Mouse (Mus musculus): ENCODE data around the gene Cdc25a.

Cdc25a gene

DNA sequence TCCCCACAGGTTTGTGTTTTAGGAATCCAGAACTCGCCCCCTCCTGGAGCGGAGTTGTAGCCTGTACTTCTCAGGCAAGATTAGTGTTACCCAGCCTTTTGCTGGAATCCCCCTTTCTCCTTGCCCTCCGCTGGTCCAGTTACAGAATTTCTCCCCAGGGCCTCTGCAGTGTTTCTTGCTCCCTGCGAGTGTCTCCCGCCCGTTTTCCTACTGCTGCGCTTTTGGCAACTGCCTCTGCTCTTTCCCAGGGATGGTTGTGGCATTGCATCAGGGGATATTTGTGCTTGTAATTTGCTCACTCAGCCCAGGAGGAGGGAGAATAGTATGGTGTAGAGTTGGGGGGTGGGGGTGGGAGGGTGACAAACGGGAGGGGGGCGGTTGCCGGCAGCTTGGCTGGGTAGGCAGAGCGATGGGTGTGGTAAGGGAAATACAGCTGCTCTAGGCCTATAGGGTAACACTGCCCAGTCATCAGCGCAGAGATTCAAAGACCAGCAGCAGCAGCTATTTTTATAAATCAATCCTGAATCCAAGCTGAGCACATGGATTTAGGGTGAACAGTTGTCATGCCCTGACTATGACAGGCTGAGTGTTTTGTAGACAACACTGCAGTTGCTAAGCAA, 57.5 kb downstream of the Cdc25a start:
- peak; percentile 20 for DNase-seq

DNA sequence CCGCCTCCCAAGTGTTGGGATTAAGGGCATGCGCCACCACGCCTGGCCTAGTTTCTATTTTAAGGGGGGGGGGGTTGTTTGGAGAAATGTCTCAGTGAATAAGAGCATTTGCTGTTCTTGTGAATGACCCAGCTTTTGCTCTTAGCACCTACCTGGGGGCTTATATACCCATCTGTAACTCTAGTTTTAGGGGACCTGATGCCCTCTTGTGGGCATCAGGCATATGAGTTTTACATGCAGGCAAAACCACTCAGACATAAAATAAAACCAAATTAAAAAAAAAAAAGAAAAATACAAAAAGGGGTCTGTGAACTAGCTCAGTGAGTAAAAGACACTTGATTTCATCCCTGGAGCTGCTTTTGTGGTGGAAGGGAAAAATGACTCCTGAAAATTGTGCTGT, 64.0 kb downstream of the Cdc25a start:
- DNase-seq = peak; percentile 9

DNA sequence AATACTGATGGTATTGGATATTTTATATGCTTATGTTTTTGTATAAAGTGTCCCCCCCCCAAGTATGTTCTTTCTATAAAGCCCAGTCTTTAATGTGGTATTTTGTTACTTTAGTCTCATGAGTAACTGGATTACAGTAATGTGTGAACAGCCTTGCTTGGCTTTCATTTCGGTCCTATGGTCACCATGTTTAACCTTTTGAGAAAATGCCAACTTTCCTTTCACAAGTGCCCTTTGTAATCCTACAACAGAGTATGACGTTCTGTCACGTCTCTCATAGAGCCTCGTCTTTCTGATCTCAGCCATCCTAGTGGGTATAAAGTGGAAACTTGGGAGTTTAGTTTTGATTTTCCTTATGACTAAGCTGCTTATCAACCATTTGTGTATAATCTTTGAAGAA, 67.4 kb downstream of the Cdc25a start:
- DNase-seq = no peak
